Mouse (Mus musculus) fat pad, adult 2 months (tissue): ENCODE measurements around the gene Sgsm3.

Source experiments
- DNase-seq: peaks from one replicate; pipeline ENCODE4 v3.0.0-alpha.2; 2011; ENCODE audit warnings: low read depth, low spot score; ENCODE audit errors: extremely low read depth

The Sgsm3 gene

DNA sequence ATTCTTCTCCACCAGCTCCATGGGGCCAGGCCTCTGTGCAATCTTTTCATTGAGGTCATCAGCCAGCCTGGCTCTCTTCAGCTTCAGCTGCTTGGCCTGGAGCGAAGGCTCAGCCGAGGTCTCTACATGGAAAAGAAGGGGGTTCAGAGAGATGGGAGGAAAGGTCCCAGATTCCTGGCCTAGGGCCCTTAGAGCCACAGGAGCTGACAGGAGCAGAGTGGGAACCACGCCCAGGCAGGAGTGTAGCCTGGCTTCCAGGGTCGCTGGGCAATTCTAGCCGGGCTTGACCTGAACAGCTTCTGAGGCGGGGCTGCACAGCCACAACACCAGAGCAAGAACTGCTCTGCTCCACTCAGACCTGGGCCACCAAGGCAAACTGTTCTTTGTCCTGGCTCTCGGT lies 44.9 kb downstream of the Sgsm3 start:
- DNase-seq: no peak

DNA sequence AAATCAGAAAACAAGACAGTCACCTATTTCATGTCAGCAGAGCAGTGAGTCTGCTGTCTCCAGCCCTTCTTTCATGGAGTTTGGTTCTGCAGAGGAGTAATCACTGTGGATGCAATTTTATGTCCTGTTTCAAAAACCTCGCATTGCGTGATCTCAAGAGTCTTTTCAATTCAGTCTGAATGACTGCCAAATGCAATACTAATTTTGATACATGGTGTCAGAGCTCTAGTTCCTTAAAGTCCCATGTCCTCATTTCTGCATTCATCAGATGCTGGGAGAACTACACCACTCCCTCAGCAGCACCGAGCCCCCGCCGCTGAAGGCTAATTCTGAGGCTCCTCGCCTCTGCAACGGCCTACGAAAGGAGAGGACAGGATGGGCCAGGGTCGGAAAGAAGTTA lies 46.3 kb downstream of the Sgsm3 start:
- DNase-seq: no peak

DNA sequence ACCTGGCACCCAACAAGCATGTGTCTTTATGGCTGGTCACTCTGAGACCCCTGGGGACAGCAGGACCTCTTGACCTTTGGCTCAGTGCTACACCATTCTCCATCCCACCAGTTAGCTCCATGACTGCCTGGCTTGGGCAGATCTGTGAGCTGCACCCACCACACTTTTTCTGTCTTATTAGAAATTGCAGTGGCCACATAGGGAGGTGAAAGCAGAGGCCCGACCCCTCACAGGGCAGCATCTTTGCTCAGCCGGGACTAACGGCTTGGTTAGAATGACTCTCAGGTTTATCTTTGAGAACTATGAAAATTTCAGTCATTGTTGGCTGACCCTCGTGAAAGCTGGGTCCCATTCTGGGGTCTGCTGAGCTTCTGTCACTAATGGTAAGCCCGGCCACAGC lies 49.3 kb downstream of the Sgsm3 start:
- no peak for DNase-seq

DNA sequence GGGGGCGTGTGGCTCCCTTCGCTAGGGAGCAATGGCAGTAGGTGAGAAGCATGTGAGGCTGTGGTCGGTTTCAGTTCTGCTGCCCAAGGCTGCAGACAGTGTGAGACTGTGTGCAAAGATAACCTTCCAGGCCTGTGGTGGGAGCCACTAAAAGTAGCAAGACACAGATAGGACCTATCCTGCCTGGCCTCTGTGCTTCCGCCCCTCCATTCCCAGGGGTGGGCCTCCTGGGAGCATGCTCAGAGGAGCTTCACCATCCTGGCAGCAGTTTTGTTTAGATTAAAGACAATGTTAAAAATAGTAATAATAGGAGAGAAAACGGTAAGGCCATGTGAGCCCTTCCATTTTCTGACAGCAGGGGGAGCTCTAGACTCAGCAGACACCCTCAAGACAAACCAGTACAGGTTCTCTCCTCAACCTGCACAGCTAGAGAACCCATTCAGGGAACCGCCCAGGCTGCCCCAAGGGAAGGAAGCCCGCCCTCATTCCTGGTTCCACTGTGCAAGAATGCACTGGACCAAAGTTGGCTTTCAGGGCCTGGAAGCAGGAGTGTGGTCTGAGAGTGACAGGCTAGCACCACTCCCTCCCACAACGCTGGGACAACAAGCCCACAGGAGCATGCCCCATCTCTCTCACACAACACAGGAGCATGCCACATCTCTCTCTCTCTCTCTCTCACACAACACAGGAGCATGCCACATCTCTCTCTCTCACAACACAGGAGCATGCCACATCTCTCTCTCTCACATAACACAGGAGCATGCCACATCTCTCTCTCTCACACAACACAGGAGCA lies 50.0 kb downstream of the Sgsm3 start:
- DNase-seq: no peak

DNA sequence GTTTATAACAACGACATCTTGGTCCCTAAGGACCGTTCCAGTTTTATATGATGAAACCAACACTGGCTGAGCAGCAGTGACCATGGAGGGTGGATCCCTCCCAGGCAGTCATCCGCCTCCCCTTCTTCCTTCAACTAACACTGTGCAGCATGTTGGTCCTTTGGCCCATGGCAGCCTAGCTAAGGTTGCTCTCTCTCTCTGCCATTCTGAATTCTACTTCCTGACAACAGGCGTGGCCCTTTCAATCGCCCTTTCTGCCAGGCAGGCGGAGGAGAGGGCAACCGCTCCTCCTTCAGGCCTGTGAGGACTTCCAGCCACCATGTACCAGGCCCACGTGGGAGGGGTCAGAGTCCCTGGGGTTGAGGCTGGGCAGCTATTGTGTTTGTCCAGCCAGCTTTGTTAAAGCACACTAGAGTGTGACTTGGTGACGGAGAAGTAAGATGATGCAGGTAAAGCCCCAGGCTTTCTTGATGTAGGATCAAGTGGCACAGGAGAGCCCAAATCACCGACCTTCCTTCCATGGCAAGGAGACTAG lies 53.4 kb downstream of the Sgsm3 start:
- DNase-seq: no peak

DNA sequence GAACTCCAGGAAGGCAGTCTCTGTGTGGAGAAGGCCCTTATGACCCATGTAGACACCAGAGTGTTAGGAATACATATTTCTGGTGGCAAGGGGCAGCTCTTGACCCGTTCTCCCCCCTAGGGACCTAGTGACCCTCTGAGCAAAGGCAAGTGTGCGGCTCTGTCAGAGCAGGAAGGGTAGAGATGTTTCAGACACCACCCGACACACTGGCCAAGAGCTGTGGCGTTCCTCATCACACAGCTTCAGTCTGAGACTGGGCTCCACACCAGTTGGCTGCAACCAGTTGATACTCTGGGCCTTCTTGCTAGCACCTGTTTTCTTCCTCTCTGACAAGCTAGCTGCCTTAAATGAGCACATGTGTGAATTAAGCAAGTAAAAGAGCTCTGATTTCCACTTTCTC lies 54.0 kb downstream of the Sgsm3 start:
- DNase-seq: no peak

DNA sequence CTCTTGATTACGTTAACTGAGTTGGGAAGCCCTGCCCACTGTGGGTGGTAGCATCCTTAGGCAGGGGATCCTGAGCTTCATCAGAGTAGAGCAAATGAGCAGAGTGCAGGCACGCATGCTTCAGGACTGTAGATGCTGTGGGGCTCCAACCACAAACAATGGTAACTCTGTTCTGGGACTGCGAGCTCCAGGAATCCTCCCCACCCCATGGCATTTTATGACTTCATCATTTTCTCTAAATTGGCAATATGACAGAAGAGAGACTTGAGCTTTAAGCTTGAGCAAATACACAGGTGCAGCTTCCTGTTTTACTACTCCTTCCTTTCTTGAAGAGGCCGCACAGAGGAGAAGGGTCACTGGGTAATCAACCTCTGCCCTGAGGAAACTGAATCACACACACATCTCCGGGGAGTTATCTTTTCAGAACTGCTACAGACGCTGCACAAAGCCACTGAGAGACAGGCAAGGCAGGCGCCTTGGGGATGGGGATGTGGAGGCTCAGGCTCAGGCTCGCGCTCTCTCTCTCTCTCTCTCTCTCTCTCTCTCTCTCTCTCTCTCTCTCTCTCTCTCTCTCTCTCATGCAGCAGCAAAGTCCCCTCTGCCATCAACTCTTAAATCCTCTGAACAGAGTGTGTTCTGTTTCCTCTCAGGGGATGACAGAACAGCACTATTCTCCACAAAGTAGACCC lies 55.5 kb downstream of the Sgsm3 start:
- no peak for DNase-seq

DNA sequence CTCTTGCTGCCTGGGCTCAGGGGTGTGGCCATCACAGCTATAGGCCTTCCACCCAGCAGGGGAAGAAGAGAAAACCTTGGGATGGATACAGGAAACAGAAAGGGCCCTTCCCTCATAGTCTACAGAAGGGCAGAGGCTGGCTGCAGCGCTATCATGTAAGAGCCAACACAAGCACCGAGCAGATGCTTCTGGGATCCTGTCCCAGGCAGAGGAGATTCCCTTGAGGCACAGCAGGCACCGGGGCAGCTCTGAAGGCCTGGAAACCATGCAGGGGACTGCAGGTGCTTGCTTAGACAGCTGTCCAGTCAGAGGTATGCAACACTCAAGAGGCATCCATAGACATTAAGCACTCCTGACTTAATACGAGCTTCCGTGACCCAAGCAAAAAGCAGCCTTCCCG lies 56.6 kb downstream of the Sgsm3 start:
- DNase-seq: no peak

DNA sequence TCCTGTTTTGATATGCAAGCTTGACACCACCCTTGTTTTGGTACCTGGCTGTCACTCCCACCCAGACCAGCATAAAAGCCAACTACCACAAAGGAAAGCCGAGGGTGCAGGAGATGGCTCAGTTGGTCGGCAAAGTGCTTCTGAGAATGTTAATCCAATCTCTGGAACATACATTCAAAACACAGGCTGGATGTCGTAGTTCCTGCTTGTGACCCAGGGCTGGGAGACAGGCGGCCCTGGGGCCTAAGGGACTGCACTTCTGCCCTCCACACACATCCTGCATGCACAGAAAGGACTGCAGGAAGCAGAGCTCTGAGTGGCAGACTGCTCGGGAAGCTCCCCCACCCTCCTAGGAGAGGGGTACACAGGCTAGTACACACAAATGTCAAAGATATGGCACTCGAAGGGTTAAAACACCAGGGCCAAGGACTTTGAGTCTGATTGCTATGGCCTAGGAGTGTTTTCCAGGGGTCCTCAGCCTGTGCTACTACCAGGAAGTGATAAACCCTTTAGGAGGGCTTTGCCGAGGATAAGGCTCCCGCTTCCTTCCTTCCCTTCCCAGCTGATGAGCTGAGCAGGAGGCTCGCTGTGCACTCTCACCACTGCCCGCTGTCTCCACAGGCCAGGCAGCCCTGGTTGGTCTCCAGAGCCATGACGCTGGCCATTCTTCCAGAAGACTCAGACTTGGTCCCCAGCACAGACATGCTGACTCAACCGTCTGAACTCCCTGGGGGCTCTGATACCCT lies 58.0 kb downstream of the Sgsm3 start:
- DNase-seq: no peak

DNA sequence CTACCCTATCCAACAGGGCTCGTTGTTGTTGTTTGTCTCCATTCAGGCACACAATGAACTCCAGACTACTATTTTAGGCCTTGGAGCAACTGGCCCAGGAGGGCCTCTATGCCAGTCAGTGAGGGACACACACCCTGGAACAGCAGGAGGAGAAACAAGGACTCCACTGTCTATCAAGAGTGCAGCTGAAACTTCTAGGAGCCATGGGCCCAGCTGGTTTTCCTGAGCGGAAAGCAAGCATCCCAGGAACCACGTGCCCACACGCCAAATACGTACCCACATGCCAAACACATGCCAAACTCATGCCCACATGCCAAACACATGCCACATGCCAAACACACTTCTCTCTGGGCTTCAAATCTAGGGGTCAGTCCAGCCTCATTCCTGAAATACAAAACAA lies 60.9 kb downstream of the Sgsm3 start:
- no peak for DNase-seq

DNA sequence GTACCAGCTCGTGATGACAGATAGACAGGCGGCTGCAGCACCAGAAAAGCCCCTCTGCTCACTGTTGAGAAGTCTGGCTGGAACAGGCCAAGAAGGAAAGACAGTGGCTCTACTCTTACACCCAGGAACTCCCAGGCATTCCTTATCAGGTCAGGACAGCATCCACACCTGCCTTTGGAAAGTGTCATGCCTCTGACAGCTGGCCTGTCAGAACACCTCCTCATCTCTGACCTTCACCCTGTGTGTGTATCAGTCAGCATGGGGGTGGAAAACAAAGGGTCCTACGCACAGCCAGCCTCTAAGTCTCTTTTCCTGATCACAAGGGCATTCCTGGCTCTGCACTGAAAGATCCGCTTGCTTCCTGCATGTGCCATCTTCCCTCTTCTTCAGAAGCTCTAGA lies 64.2 kb downstream of the Sgsm3 start:
- no peak for DNase-seq

DNA sequence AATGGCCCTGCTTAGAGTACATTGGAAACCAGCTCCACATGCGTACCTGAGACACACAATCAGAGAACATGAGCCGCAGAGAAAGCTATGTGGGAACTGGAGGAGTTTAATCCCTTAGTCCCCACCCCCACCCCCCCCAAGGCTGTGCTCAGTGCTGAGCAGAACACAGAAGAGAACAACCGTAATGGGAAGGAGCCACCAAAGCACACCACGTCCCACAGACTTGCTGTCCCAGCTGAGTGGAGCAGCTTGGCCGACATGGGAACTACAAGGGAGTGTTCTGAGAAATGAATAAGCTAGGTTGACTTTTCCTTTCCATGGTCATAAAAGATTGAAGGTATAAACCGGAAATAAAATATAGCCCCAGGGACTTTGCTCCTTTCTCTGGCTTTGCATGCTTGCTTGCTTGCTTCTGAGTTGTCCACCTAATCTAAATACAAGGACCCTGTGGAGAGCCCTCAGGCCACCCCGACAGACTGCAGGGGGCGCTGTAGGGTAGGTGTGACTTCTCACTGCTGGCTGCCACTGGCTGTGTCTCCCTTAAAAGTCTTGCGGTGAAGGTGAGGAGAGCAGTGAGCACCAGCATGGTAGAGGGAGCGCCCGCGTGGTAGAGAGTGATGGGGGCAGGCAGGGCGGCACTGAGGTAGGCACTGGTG lies 64.8 kb downstream of the Sgsm3 start:
- no peak for DNase-seq

DNA sequence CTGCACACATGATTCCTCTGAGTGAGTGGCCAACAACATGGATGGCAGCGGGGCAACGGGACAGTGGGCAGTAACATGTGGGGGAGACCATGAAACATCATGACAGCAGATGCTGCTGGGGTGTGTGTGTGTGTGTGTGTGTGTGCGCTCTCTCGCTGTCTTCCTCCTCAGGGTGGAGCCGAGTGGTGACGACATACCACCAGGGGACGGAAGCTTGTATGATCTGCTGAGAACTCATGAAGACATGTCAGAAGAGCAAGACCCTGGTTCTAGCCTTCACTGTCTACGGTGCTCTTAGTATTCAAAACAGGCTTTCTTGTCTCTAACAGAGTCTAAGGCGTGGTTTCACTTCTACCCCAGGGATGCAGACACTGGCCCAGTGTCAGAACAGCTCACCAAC lies 66.9 kb downstream of the Sgsm3 start:
- DNase-seq: no peak

DNA sequence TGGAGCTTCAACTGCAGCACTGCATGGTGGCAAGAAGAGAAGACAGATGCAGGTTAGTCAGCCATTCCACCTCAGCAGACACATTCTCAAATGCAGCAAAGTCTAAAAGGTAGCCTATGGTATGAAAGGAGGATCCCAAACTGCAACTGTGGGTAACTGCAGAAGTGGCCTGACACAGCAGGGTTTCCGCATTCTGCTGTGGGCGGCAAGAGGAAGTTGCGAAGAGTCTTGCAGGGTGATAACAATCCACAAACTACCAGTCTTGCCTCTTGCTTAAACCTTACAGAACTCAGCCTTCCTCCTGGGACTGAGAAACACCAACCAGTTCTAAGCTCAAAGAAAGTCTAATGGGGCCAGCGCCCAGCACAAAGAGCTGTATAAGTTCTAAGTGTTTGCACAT lies 67.8 kb downstream of the Sgsm3 start:
- DNase-seq: no peak

DNA sequence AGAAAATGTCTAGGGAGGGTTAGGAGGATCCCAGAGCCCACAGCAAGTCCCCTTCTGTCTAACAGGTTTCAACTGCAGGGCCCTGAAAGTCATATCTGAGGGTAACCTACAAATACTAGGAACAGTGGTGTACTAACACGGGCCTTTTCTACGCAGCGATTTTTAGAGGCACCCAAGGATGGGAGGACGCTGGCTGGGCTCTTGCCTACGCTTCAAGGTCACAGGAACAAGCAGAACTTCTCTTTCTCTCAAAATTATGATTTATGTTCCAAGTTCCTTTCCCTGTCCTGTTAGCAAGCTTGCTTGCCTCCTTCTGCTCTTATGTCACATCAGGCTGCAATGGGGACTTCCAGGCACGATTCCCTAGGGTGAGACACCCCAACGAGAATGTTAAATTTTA lies 68.5 kb downstream of the Sgsm3 start:
- no peak for DNase-seq

DNA sequence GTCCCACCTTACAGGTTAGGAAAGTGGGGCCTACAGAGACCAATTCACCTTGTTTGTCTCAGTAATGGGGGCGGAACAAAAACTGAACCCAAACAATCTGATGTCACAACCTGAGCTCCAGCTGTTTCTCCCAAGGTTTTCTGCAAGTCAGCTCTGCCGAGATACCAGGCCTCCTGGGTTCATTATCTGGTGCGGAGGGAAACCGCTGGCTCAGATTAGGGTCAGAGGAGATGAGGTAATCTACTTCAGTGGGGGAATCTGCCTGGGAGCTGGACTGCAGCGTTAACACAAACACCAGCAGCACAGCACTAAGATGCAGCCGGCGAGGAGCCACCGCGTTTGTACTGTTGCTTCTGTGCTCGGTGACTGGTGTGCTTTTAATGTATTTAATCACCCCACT lies 69.9 kb downstream of the Sgsm3 start:
- DNase-seq: no peak

DNA sequence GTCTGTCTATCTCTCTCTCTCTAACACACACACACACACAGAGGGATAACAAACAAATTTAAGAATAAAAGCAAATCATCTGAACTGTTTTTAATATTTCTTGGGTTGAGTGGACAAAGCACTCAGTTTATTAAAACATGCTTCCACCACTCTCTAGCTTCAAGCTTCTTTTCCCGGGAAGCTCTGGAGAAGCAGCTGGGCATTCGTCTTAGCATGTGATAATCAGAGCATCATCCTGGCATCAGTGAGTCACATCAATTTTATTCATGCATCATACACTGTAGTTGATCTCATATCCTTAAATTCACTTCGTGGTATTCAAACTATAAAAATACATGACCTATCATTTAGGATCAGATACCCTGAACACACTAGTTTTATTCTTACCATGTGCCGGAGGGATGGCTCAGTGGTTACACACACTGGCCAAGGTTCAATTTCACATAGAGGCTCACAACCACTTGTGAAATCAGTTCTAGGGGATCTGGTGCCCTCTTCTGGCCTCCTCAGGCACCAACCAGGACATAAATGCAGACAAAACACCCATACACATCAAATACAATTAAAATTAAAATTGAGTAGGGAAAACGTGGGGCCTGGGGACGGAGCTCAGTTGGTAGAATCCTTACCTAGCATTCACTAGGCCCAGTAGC lies 72.0 kb downstream of the Sgsm3 start:
- no peak for DNase-seq

DNA sequence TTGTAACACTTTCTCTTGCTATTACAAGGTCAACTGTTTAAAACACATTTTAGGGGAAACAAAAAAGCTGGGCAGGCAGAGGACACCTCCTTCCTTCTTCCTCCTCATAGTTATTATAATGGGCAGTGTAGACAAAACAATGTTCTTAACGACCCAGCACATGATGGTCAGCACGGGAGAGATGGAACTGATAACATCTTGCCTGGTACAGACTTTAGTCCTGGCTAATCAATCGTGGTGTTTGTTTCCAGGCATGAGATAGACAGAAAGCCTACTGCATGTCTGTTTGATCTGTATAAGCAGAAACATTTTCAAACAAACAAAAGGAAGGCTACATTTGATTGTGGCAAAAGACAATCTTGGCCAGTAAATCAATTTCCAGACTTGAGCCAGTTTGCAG lies 72.9 kb downstream of the Sgsm3 start:
- no peak for DNase-seq

DNA sequence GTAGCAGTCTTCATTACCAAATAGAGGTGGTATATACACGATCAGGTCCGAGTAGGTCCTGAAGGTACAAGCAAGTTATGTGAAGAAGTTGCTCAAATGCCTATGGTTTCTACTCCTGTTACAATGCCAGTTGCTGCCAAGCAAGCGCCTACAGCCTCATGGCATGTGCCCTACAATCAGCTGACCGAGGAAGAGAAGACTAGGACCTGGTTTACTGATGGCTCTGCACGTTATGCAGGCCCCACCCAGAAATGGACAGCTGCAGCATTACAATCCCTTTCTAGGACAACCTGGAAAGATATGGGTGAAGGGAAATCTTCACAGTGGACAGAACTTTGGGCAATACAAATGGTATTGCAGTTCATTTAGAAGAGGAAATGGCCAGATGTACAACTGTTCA lies 74.9 kb downstream of the Sgsm3 start:
- DNase-seq: no peak

DNA sequence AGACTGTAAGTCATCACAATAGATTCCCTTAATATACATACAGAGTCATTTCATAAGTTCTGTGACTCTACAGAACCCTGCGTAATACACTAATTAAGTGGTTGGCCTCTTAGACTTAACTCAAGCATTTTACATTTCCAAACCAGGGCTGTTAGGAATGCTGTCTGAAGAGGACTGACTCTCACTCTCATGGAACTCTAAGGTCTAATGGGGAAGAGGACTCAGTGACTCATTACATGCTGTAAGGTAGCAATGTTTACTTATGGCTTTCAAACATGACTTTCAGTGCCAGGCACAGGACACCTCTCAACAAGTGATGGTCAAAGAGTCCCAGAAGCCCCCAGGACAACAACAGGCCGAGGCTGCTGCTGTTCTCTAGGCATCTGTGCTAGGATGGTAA lies 77.9 kb downstream of the Sgsm3 start:
- no peak for DNase-seq

DNA sequence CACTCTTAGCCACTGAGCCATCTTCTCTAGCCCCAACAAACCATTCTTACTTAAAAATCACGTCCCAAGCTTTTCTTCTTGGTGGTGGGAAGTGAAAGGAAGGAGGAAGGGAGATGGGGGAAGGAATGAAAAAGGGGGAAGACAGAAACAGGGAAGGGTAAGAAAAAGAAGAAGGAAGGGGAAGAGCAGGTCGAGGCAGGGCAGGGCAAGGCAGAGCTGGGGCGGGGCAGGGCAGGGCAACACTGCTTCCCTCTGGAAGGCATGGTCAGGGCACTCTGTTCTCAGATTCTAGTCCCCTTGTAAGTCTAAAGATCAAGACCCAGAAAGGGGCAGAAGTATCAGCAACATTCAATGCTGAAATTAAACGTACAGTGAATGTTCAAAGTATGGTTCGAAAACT lies 80.2 kb downstream of the Sgsm3 start:
- DNase-seq: no peak
